Mouse (Mus musculus) lung, postnatal 0 days (tissue): ENCODE measurements around the gene Smim24. TPM values are rescaled to one million over a fixed set of nuclear protein-coding genes. Genes with fewer than 3 reads are reported as not detected.

ENCODE experiments used
- ATAC-seq: fragments of 200-750 bp; cut with Nextera tagmentation; 2 replicates; pipeline ENCODE4 v1.8.0; 2017; ENCODE audit warnings: moderate library complexity
- DNase-seq: peaks from one replicate; pipeline ENCODE4 v3.0.0-alpha.2; 2016; ENCODE audit warnings: low spot score
- H3K27ac ChIP-seq: fragments of 300-500 bp; sonication (generic); 2 replicates; pipeline ENCODE4 v1.5.1; 2014; ENCODE audit warnings: antibody characterized with exemption, mild to moderate bottlenecking, low read length, mixed read lengths
- H3K27me3 ChIP-seq: fragments of 300-500 bp; sonication (generic); replicated peaks from 2 replicates; pipeline ENCODE4 v1.6.1; 2014; ENCODE audit warnings: low read length, mixed read lengths; ENCODE audit not compliant: insufficient read depth
- H3K36me3 ChIP-seq: fragments of 300-500 bp; sonication (generic); 2 replicates; pipeline ENCODE4 v1.6.1; 2014; ENCODE audit warnings: low read length, mixed read lengths; ENCODE audit not compliant: insufficient read depth
- H3K4me1 ChIP-seq: fragments of 300-500 bp; sonication (generic); 2 replicates; pipeline ENCODE4 v1.6.1; 2014; ENCODE audit warnings: antibody characterized with exemption, low read depth, low read length, mixed read lengths; ENCODE audit not compliant: insufficient read depth
- H3K4me2 ChIP-seq: fragments of 300-500 bp; sonication (generic); replicated peaks from 2 replicates; pipeline ENCODE4 v1.6.1; 2014; ENCODE audit warnings: low read depth, mild to moderate bottlenecking, low read length, moderate library complexity, mixed read lengths
- H3K4me3 ChIP-seq: fragments of 300-500 bp; sonication (generic); 2 replicates; pipeline ENCODE4 v1.5.1; 2014; ENCODE audit warnings: low read depth, low read length
- H3K9ac ChIP-seq: fragments of 300-500 bp; sonication (generic); replicated peaks from 2 replicates; pipeline ENCODE4 v1.6.1; 2014; ENCODE audit warnings: low read depth, mild to moderate bottlenecking
- H3K9me3 ChIP-seq: fragments of 300-500 bp; sonication (generic); 2 replicates; pipeline ENCODE4 v1.6.1; 2016; ENCODE audit warnings: low read length, mixed read lengths
- CTCF ChIP-seq: IDR thresholded peaks from 2 replicates; pipeline ENCODE4 v1.5.1; 2016; ENCODE audit warnings: antibody characterized with exemption, mild to moderate bottlenecking
- EP300 ChIP-seq: IDR thresholded peaks from 2 replicates; pipeline ENCODE4 v1.6.1; 2016; ENCODE audit warnings: antibody characterized with exemption, mild to moderate bottlenecking, control low read depth
- WGBS: fragments of 180-500 bp; shearing (Covaris S2); extraction: QIAGEN DNeasy Blood & Tissue Kit; methylation state at CpG from one replicate; pipeline ENCODE4 v1.1.7; 2014; 5-methylcytosine and 5-hydroxymethylcytosine counted together
- polyA plus RNA-seq: library from polyadenylated mRNA; unstranded; fragments of >200 nt; fragmentation: Nextera tagmentation; extraction: Ambion mirVana; gene quantifications from 2 replicates; pipeline ENCODE4 v1.2.1, GENCODE M21; 2015

The Smim24 gene
- polyA plus RNA-seq, 1 experiment from 2014 or later: 3.1 TPM

DNA sequence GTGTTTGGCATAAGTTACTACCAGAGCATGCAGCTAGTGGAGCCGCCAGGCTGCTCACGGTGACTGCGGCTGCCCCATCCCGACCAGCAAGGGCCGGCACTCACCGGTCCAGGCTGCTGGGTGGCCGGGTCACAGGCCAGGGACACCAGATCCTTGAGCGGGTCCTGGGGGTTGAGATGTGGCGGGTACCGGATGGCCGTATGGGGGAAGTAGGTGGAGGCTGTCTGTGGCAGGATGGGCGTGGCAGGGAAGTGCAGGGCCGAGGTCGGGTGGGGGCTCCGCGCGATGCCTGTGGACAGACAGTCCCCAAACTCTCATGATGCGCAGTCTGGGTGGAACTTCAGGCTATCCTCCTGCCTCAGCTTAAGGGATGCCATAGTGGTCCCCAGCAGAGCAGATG, 11.9 kb downstream of the Smim24 start:
- ATAC-seq: no peak
- Histone ChIP-seq H3K4me1 (peaks cover 32% of the 10 kb centered on the region), H3K27ac (peak overlapping the region; percentile 26; the same call in 1 of the 2 replicates), H3K27me3 (no peaks in the 10 kb centered on the region), H3K9ac (no peak overlapping the region), H3K4me2 (no peak overlapping the region; the same call in 1 of the 2 replicates), H3K36me3 (peaks cover 19% of the 10 kb centered on the region; the same call in 1 of the 2 replicates), H3K4me3 (no peak overlapping the region), H3K9me3 (no peaks in the 10 kb centered on the region)
- WGBS: 49% methylated on average over 18 of the region's 18 CpGs
- DNase-seq: no peak
- TF ChIP-seq CTCF (no peak), EP300 (peak; percentile 43; the same call in 1 of the 2 replicates)

- no peak for ATAC-seq
- Histone ChIP-seq H3K4me2 (no peak overlapping the region), H3K9me3 (no peaks in the 10 kb centered on the region), H3K4me3 (no peak overlapping the region), H3K27me3 (no peaks in the 10 kb centered on the region), H3K36me3 (peaks cover 11% of the 10 kb centered on the region; the same call in 1 of the 2 replicates), H3K27ac (no peak overlapping the region; the same call in 1 of the 2 replicates), H3K9ac (no peak overlapping the region), H3K4me1 (peaks cover 32% of the 10 kb centered on the region)
- peak; percentile 80 for TF ChIP-seq CTCF
- 0 out of 2 replicates have a peak, but pooled peaks have one; percentile 13 for TF ChIP-seq EP300
- WGBS: 48% methylated on average over 13 of the region's 13 CpGs
- no peak for DNase-seq
Observed at GRCm38 (mm10) chr10:81405588-81406201, 12.8 kb downstream of the Smim24 start.

DNA sequence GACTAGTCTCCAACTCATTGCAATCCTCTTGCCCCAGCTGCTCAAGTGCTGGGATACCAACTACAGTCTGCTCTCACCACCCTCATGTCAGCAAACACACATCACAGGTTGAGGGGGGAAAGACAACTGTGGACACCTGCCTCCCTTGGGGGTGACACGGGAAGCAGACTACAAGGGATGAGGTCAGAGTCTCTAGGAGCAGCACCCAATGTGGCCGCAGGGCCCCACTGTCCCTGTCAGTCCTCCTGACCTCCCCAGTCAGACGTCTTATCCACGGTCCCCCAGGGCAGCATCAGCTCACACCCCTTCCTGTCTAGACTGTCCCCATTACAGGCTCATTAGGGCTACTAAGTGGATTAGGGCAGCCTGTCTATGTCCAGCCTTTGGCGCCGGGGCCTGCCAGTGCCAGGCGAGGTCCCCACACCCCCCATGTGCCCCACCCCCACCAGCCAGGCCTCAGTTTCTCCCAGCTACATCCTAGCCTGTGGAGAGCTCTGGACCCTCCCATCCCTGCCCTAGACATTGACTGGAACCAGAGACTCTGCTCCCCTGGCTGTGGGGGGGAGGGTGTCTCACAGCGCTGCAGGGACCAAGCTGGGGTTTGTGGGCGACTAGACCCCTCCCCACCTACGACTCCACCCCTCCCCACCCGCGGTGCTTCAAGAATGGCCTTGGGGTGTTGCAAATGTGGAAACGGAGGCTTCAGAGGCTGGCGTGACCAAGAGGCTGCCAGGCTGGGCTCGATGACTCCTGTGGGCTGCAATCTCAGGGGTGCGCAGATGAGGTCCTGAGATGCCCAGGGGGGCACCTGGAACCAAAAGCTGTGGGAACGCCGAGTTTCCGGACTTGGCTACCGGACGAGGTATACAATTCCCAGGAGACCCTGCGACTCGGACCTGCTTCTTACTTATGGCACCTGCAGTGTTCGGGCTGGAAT, 13.9 kb downstream of the Smim24 start:
- Histone ChIP-seq H3K9me3 (no peaks in the 10 kb centered on the region), H3K27me3 (no peaks in the 10 kb centered on the region), H3K36me3 (peaks cover 11% of the 10 kb centered on the region; the same call in 1 of the 2 replicates), H3K4me1 (peaks cover 33% of the 10 kb centered on the region), H3K4me3 (peak overlapping the region; percentile 25), H3K9ac (no peak overlapping the region), H3K4me2 (peak overlapping the region; percentile 45), H3K27ac (peak overlapping the region; percentile 51)
- WGBS: 45% methylated on average over 24 of the region's 24 CpGs
- ATAC-seq (no peak), DNase-seq (no peak)
- TF ChIP-seq CTCF (no peak), EP300 (no peak)

- H3K4me1 ChIP-seq: peaks cover 36% of the 10 kb centered on the region
- H3K36me3 ChIP-seq: peaks cover 11% of the 10 kb centered on the region; the same call in 1 of the 2 replicates
Observed at GRCm38 (mm10) chr10:81407539-81408423, 14.9 kb downstream of the Smim24 start.

GRCm38 (mm10) chr10:81408424-81408729, 15.5 kb downstream of the Smim24 start:
- Histone ChIP-seq H3K9me3 (no peaks in the 10 kb centered on the region), H3K4me1 (peaks cover 40% of the 10 kb centered on the region), H3K36me3 (peaks cover 11% of the 10 kb centered on the region; the same call in 1 of the 2 replicates), H3K9ac (no peak overlapping the region), H3K4me3 (no peak overlapping the region), H3K27me3 (no peaks in the 10 kb centered on the region), H3K4me2 (no peak overlapping the region), H3K27ac (peak overlapping the region; percentile 57)
- WGBS: 62% methylated on average over 13 of the region's 13 CpGs
- DNase-seq: peak; percentile 7
- TF ChIP-seq CTCF (no peak), EP300 (no peak)
- no peak for ATAC-seq

More at GRCm38 (mm10) chr10:81407539-81408423, 14.9 kb downstream of the Smim24 start:
- peak overlapping the region; percentile 57 for H3K27ac ChIP-seq
- no peak; the same call in 1 of the 2 replicates for TF ChIP-seq EP300
- TF ChIP-seq CTCF: peak; percentile 28; the same call in 1 of the 2 replicates
- peak overlapping the region; percentile 25 for H3K4me3 ChIP-seq
- ATAC-seq (peak; percentile 41), DNase-seq (peak; percentile 94)
- peak overlapping the region; percentile 45 for H3K4me2 ChIP-seq
- no peaks in the 10 kb centered on the region for H3K9me3 ChIP-seq
- H3K9ac ChIP-seq: no peak overlapping the region
- WGBS: 23% methylated on average over 31 of the region's 31 CpGs
- H3K27me3 ChIP-seq: no peaks in the 10 kb centered on the region
